Mouse (Mus musculus) heart, adult 2 months (tissue): ENCODE data around the gene Prrt1. TPM values are rescaled to one million over a fixed set of nuclear protein-coding genes. Genes with fewer than 3 reads are reported as not detected.

Experiments used
- DNase-seq, 2 experiments: peaks; one replicate each; pipeline ENCODE4 v3.0.0; 2021
- H3K27ac ChIP-seq: fragments of 200-600 bp; 2 replicates; pipeline ENCODE4 v1.8.1; 2022
- H3K27me3 ChIP-seq: fragments of 200-500 bp; 2 replicates; pipeline ENCODE4 v1.6.1; 2012; ENCODE audit warnings: mild to moderate bottlenecking, low read length, inconsistent platforms, mixed read lengths; ENCODE audit not compliant: control insufficient read depth, insufficient read depth
- H3K36me3 ChIP-seq: fragments of 200-500 bp; 2 replicates; pipeline ENCODE4 v1.6.1; 2012; ENCODE audit warnings: low read length, inconsistent platforms; ENCODE audit not compliant: control insufficient read depth, insufficient read depth
- H3K4me1 ChIP-seq: fragments of 200-500 bp; 2 replicates; pipeline ENCODE4 v1.6.1; 2011; ENCODE audit warnings: low read length; ENCODE audit not compliant: control insufficient read depth, insufficient read depth
- H3K4me3 ChIP-seq: fragments of 200-600 bp; 2 replicates; pipeline ENCODE4 v1.8.1; 2022
- H3K79me2 ChIP-seq: fragments of 200-500 bp; replicated peaks from 2 replicates; pipeline ENCODE4 v1.6.1; 2012; ENCODE audit warnings: mild to moderate bottlenecking, inconsistent platforms, low read length, moderate library complexity, mixed read lengths; ENCODE audit not compliant: control insufficient read depth, insufficient read depth
- H3K9ac ChIP-seq: fragments of 200-500 bp; 2 replicates; pipeline ENCODE4 v1.6.1; 2012; ENCODE audit warnings: low read depth, mild to moderate bottlenecking, control low read depth, inconsistent platforms, low read length, mixed read lengths
- CTCF ChIP-seq: fragments of 200-600 bp; IDR thresholded peaks from 2 replicates; pipeline ENCODE4 v1.8.1; 2022; ENCODE audit warnings: antibody characterized with exemption, mild to moderate bottlenecking, moderate library complexity
- EP300 ChIP-seq: fragments of 200-500 bp; IDR thresholded peaks from 2 replicates; pipeline ENCODE4 v1.6.1; 2011; ENCODE audit warnings: low read depth, low read length, control low read depth; ENCODE audit not compliant: insufficient read depth
- POLR2A ChIP-seq: fragments of 200-500 bp; IDR thresholded peaks from 2 replicates; pipeline ENCODE4 v1.6.1; 2011; ENCODE audit warnings: mild to moderate bottlenecking, low read depth, low read length, control low read depth; ENCODE audit not compliant: insufficient read depth
- WGBS: fragments of 180-500 bp; shearing (Covaris S2); methylation state at CpG from one replicate; pipeline ENCODE4 v1.1.7; 2018; 5-methylcytosine and 5-hydroxymethylcytosine counted together
- intact Hi-C: fragments of 180-260 bp; cut with DNase I; formaldehyde crosslinking; loops from one replicate; pipeline ENCODE4 v1.15.1; 2025
- polyA plus RNA-seq: library from polyadenylated mRNA; depleted of rRNA; stranded (reverse); fragments of >200 nt; gene quantifications from 2 replicates; pipeline ENCODE4 v1.2.3, GENCODE M21; 2012; rRNA removed
- total RNA-seq, 2 experiments: library from RNA; stranded (reverse); gene quantifications; 2 replicates each; pipeline ENCODE4 v1.2.3; 2021

Prrt1 gene
- total and polyA plus RNA-seq, 3 experiments, result 0.86 to 7.0 (median 1.4) TPM

DNA sequence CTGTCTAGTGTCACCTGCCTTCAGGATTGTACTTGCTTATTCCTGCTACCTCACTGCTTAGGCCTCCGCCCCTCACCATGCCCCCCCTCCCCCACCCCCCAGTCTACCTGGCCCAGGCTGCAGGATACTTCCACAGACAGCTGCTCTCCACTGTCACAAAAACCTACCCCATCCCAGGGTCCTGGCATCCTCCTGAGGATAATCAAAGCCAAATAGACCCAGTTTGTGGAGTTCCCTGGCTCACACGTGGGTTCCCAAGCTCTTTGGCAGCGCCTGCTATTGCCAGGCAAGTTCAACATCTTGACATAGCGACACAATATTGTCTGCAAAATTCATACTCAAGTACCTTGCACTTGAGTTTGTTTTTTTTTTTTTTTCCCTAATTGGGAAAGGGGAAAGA is 51.3 kb downstream of the Prrt1 start:
- H3K27ac ChIP-seq, result peak overlapping the region; percentile 70

GRCm38 (mm10) chr17:34681132-34681571 is 51.8 kb downstream of the Prrt1 start:
- H3K27me3 ChIP-seq, result no peaks in the 10 kb centered on the region
- peaks cover 31% of the 10 kb centered on the region for H3K4me1 ChIP-seq
- peak; percentile 70 to 71 for DNase-seq
- no peaks in the 10 kb centered on the region for H3K36me3 ChIP-seq
- H3K79me2 ChIP-seq, result no peaks in the 10 kb centered on the region
- no peak for TF ChIP-seq POLR2A
- TF ChIP-seq CTCF, result 0 out of 2 replicates have a peak, but pooled peaks have one; percentile 12
- peak overlapping the region; percentile 45 for H3K9ac ChIP-seq
- WGBS, result 32% methylated on average over 17 of the region's 17 CpGs
- peak overlapping the region; percentile 20; the same call in 1 of the 2 replicates for H3K4me3 ChIP-seq
- peak overlapping the region; percentile 70 for H3K27ac ChIP-seq
- intact Hi-C loops, result loop anchor here (1.0 to 2.0 kb wide), 2 partner anchors 20 to 26 kb away; no protein-coding TSS in a partner anchor

More for the DNA sequence above, 51.3 kb downstream of the Prrt1 start:
- intact Hi-C loops, result loop anchor here (1.0 to 2.0 kb wide), 2 partner anchors 19 to 26 kb away; no protein-coding TSS in a partner anchor
- Histone ChIP-seq H3K4me1 (peaks cover 29% of the 10 kb centered on the region), H3K9ac (no peak overlapping the region), H3K36me3 (no peaks in the 10 kb centered on the region), H3K27me3 (no peaks in the 10 kb centered on the region), H3K79me2 (no peaks in the 10 kb centered on the region), H3K4me3 (peak overlapping the region; percentile 20; the same call in 1 of the 2 replicates)
- 78% methylated on average over 4 of the region's 4 CpGs for WGBS
- DNase-seq, result no peak
- TF ChIP-seq CTCF (no peak), POLR2A (no peak)

GRCm38 (mm10) chr17:34681881-34682536 is 52.7 kb downstream of the Prrt1 start:
- DNase-seq, result peak in 1 of 2 experiments; percentile 56
- H3K4me1 ChIP-seq, result peaks cover 31% of the 10 kb centered on the region
- no peaks in the 10 kb centered on the region for H3K27me3 ChIP-seq
- intact Hi-C loops, result loop anchor here (1.0 to 2.0 kb wide), 2 partner anchors 21 to 27 kb away; no protein-coding TSS in a partner anchor
- H3K36me3 ChIP-seq, result no peaks in the 10 kb centered on the region
- no peaks in the 10 kb centered on the region for H3K79me2 ChIP-seq
- TF ChIP-seq EP300 (no peak), CTCF (peak; percentile 60), POLR2A (no peak)
- H3K4me3 ChIP-seq, result no peak overlapping the region
- H3K27ac ChIP-seq, result peak overlapping the region; percentile 70
- 71% methylated on average over 11 of the region's 11 CpGs for WGBS
- no peak overlapping the region for H3K9ac ChIP-seq

Other genes starting within 250 kb of the Prrt1 start
- not detected for gene BC051142, start 230.7 kb upstream of the Prrt1 start, total RNA-seq
- 0.94 and 1.1 TPM in 2 replicates for gene BC051142, start 230.7 kb upstream of the Prrt1 start, polyA plus RNA-seq
- not detected for gene Btnl4, start 152.2 kb upstream of the Prrt1 start, total RNA-seq
- gene Btnl4, start 152.2 kb upstream of the Prrt1 start, polyA plus RNA-seq, result not detected in 2 replicates
- gene Btnl6, start 112.2 kb upstream of the Prrt1 start, total RNA-seq, result not detected
- not detected in 2 replicates for gene Btnl6, start 112.2 kb upstream of the Prrt1 start, polyA plus RNA-seq
- 10 to 100 TPM; 30.4 to 32.3 TPM for gene Notch4, start 65.3 kb upstream of the Prrt1 start, total RNA-seq
- 21.4 and 24.8 TPM in 2 replicates for gene Notch4, start 65.3 kb upstream of the Prrt1 start, polyA plus RNA-seq
- 1 to 10 TPM; 3.9 to 5.2 TPM for gene Gpsm3, start 39.7 kb upstream of the Prrt1 start, total RNA-seq
- gene Gpsm3, start 39.7 kb upstream of the Prrt1 start, polyA plus RNA-seq, result 4.4 and 6.4 TPM in 2 replicates
- 10 to 100 TPM; 16.1 to 18.4 TPM for gene Pbx2, start 38.3 kb upstream of the Prrt1 start, total RNA-seq
- gene Pbx2, start 38.3 kb upstream of the Prrt1 start, polyA plus RNA-seq, result 22.1 and 28.3 TPM in 2 replicates
- under 1 TPM; 0.14 to 0.18 TPM for gene Ager, start 31.7 kb upstream of the Prrt1 start, total RNA-seq
- 0.38 and 2.2 TPM in 2 replicates for gene Ager, start 31.7 kb upstream of the Prrt1 start, polyA plus RNA-seq
- gene Rnf5, start 25.8 kb upstream of the Prrt1 start, total RNA-seq, result 10 to 100 TPM; 37.6 to 40.4 TPM
- 71.7 and 92.2 TPM in 2 replicates for gene Rnf5, start 25.8 kb upstream of the Prrt1 start, polyA plus RNA-seq
- gene Agpat1, start 25.3 kb upstream of the Prrt1 start, total RNA-seq, result 10 to 100 TPM; 64.8 to 68.9 TPM
- 178 and 184 TPM in 2 replicates for gene Agpat1, start 25.3 kb upstream of the Prrt1 start, polyA plus RNA-seq
- 1 to 10 TPM; 1.2 to 1.8 TPM for gene Egfl8, start 13.6 kb upstream of the Prrt1 start, total RNA-seq
- gene Egfl8, start 13.6 kb upstream of the Prrt1 start, polyA plus RNA-seq, result 2.4 and 3.4 TPM in 2 replicates
- 10 to 100 TPM; 53.0 to 63.9 TPM for gene Ppt2, start 1.0 kb upstream of the Prrt1 start, total RNA-seq
- gene Ppt2, start 1.0 kb upstream of the Prrt1 start, polyA plus RNA-seq, result 50.5 and 55.7 TPM in 2 replicates
- gene Fkbpl, start 15.2 kb downstream of the Prrt1 start, total RNA-seq, result 1 to 10 TPM; 7.9 TPM
- gene Fkbpl, start 15.2 kb downstream of the Prrt1 start, polyA plus RNA-seq, result 4.0 and 8.8 TPM in 2 replicates
- 10 to 100 TPM; 15.3 to 18.4 TPM for gene Atf6b, start 17.6 kb downstream of the Prrt1 start, total RNA-seq
- gene Atf6b, start 17.6 kb downstream of the Prrt1 start, polyA plus RNA-seq, result 25.3 and 27.4 TPM in 2 replicates
- gene Tnxb, start 41.0 kb downstream of the Prrt1 start, total RNA-seq, result 10 to 100 TPM; 28.5 to 28.8 TPM
- 27.3 and 32.7 TPM in 2 replicates for gene Tnxb, start 41.0 kb downstream of the Prrt1 start, polyA plus RNA-seq
- 10 to 100 TPM; 16.8 to 19.7 TPM for gene C4b, start 114.3 kb downstream of the Prrt1 start, total RNA-seq
- 18.0 and 26.6 TPM in 2 replicates for gene C4b, start 114.3 kb downstream of the Prrt1 start, polyA plus RNA-seq
- not detected for gene Cyp21a1, start 175.0 kb downstream of the Prrt1 start, total RNA-seq
- 0.09 and 0.20 TPM in 2 replicates for gene Cyp21a1, start 175.0 kb downstream of the Prrt1 start, polyA plus RNA-seq
- gene Stk19, start 207.4 kb downstream of the Prrt1 start, total RNA-seq, result 1 to 10 TPM; 8.5 to 9.5 TPM
- 14.1 and 17.3 TPM in 2 replicates for gene Stk19, start 207.4 kb downstream of the Prrt1 start, polyA plus RNA-seq
- 10 to 100 TPM; 12.4 to 14.2 TPM for gene Dxo, start 207.5 kb downstream of the Prrt1 start, total RNA-seq
- 22.9 and 28.3 TPM in 2 replicates for gene Dxo, start 207.5 kb downstream of the Prrt1 start, polyA plus RNA-seq
- gene Skiv2l, start 220.7 kb downstream of the Prrt1 start, total RNA-seq, result 10 to 100 TPM; 18.1 to 26.8 TPM
- gene Skiv2l, start 220.7 kb downstream of the Prrt1 start, polyA plus RNA-seq, result 28.9 and 37.7 TPM in 2 replicates
- gene Nelfe, start 220.9 kb downstream of the Prrt1 start, total RNA-seq, result 10 to 100 TPM; 14.9 to 15.8 TPM
- gene Nelfe, start 220.9 kb downstream of the Prrt1 start, polyA plus RNA-seq, result 12.3 and 15.5 TPM in 2 replicates
- 1 to 10 TPM; 2.6 to 3.8 TPM for gene Cfb, start 233.0 kb downstream of the Prrt1 start, total RNA-seq
- 3.9 and 5.7 TPM in 2 replicates for gene Cfb, start 233.0 kb downstream of the Prrt1 start, polyA plus RNA-seq
- gene Zbtb12, start 249.9 kb downstream of the Prrt1 start, total RNA-seq, result 1 to 10 TPM; 7.9 to 9.0 TPM
- 10.0 and 11.0 TPM in 2 replicates for gene Zbtb12, start 249.9 kb downstream of the Prrt1 start, polyA plus RNA-seq